Mouse (Mus musculus) lung, postnatal 0 days (tissue): ENCODE measurements around the gene R3hdm4.
"Not testable (repeated sequence)": the region's sequence is repeated elsewhere in the genome, so short reads cannot be mapped to it uniquely, and the experiment has no call there.

Experiments used
- CTCF ChIP-seq: IDR thresholded peaks from 2 replicates; pipeline ENCODE4 v1.5.1; 2016; ENCODE audit warnings: antibody characterized with exemption, mild to moderate bottlenecking
- EP300 ChIP-seq: IDR thresholded peaks from 2 replicates; pipeline ENCODE4 v1.6.1; 2016; ENCODE audit warnings: antibody characterized with exemption, mild to moderate bottlenecking, control low read depth

GRCm38 (mm10) chr10:79959412-79959811 lies 38.4 kb upstream of the R3hdm4 start:
- TF ChIP-seq EP300, CTCF: not testable (repeated sequence)
